Mouse (Mus musculus): ENCODE results near the gene Fam207a. TPM values are rescaled to one million over a fixed set of nuclear protein-coding genes. Genes with fewer than 3 reads are reported as not detected.

Gene Fam207a
- total and polyA plus RNA-seq, 2 experiments from 2014 or later = 16.1 to 18.1 TPM

DNA sequence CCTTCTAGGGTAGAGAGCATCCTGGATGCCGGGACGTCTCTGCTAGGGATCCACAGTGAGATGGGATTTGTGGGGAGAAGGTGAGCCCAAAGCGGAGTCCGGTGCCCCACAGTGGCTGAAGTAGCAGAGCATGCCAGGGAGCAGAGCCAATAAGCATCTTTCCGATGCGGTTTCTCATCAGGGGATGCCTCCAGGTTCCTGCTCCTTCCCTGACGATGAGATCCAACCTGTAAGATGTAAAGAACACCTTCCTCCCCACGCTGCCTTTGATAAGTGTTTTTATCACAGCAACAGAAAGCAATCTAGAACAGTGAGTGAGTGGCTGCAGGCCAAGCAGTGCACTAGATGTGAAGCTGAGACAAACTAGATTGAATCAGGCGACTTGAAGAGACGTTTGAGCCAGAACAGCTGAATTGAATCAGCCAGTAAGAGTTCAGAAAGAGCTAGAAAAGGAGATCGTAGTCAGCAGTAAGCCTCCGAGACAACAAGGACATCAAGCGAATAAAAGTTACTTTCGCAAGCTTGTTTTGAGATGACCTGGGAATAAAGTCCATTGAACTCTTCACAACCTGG lies 880 bp upstream of the Fam207a start:
- H3K27me3 ChIP-seq (ENCODE audit: control insufficient read depth, insufficient read depth, low read length) = no peaks in the 10 kb centered on the region
- TF ChIP-seq EP300 (IDR thresholded peaks at IDR 0.05; ENCODE audit: low read depth) (no peak), CTCF (IDR thresholded peaks at IDR 0.05; ENCODE audit: low read depth) (no peak)
- peak overlapping the region; percentile 98 for H3K4me2 ChIP-seq (ENCODE audit: low read depth, low read length)
- no peaks in the 10 kb centered on the region for H3K9me3 ChIP-seq (replicated peaks; ENCODE audit: control insufficient read depth, low read length)
- peak overlapping the region; percentile 91 for H3K9ac ChIP-seq (replicated peaks; ENCODE audit: low read depth, low read length)
- peaks cover 27% of the 10 kb centered on the region for H3K36me3 ChIP-seq (replicated peaks; ENCODE audit: control insufficient read depth, insufficient read depth, low read length)
- peak overlapping the region; percentile 96 for H3K4me3 ChIP-seq (ENCODE audit: low read depth, low read length)
- WGBS = 40% methylated on average over 14 of the region's 14 CpGs
- H3K27ac ChIP-seq (ENCODE audit: low read depth) = peak overlapping the region; percentile 77
- ATAC-seq (ENCODE audit: insufficient read depth, low read depth) = 0 out of 2 replicates have a peak, but pooled peaks have one; percentile 2
- peaks cover 18% of the 10 kb centered on the region for H3K4me1 ChIP-seq (ENCODE audit: control insufficient read depth, insufficient read depth)
- DNase-seq (ENCODE audit: low spot score) = no peak

- Histone ChIP-seq H3K4me1 (ENCODE audit: control insufficient read depth, insufficient read depth) (peaks cover 11% of the 10 kb centered on the region), H3K27me3 (ENCODE audit: control insufficient read depth, insufficient read depth, low read length) (no peaks in the 10 kb centered on the region), H3K9me3 (replicated peaks; ENCODE audit: control insufficient read depth, low read length) (no peaks in the 10 kb centered on the region), H3K4me3 (ENCODE audit: low read depth, low read length) (no peak overlapping the region), H3K27ac (ENCODE audit: low read depth) (no peak overlapping the region), H3K36me3 (replicated peaks; ENCODE audit: control insufficient read depth, insufficient read depth, low read length) (peaks cover 65% of the 10 kb centered on the region), H3K4me2 (ENCODE audit: low read depth, low read length) (no peak overlapping the region), H3K9ac (replicated peaks; ENCODE audit: low read depth, low read length) (no peak overlapping the region)
- DNase-seq (ENCODE audit: low spot score) (no peak), ATAC-seq (ENCODE audit: insufficient read depth, low read depth) (no peak)
- TF ChIP-seq EP300 (IDR thresholded peaks at IDR 0.05; ENCODE audit: low read depth) = no peak
- TF ChIP-seq CTCF (IDR thresholded peaks at IDR 0.05; ENCODE audit: low read depth) = no peak
- WGBS = 81% methylated on average over 15 of the region's 15 CpGs
Measured at GRCm38 (mm10) chr10:77510225-77510982, 5.2 kb downstream of the Fam207a start.

DNA sequence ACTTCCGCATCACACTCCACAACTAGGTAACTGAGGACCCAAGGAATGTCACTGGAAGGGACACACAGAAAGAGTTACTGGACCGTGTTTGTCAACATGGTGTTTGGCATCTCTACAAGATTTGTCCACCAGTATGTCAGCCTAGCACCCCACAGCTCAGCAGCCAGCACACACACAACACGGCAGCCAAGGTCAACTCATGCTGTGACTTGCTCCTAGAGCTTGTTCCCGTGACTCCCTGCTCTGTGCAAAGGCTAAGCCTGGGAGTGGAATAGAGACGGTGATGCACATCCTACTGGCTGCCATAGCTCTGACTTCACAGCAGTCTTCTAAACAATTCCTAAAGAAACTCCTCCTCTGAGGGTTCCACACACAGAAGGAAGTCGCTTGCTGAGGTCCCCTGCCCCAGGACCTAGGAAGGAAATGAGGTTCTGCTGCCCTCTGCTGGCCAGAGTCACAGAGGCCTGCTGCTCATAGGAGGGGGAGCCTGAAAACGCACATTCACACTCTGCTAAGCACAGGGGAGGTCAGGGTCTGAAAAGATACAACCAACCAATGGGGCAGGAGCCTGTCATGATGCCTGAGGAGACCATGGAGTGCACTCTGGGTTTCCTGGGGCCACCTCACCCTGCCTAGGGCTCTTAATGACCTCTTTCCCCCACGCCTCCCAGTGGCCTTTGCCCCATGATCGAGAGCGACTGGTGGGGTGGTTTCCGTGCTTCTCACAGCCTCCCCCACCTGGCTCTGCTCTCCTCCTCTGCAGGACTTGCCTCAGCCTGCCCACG lies 6.0 kb downstream of the Fam207a start:
- no peak overlapping the region for H3K4me2 ChIP-seq (ENCODE audit: low read depth, low read length)
- H3K27ac ChIP-seq (ENCODE audit: low read depth) = peak overlapping the region; percentile 21
- WGBS = 47% methylated on average over 12 of the region's 12 CpGs
- no peak overlapping the region for H3K4me3 ChIP-seq (ENCODE audit: low read depth, low read length)
- TF ChIP-seq EP300 (IDR thresholded peaks at IDR 0.05; ENCODE audit: low read depth) (no peak), CTCF (IDR thresholded peaks at IDR 0.05; ENCODE audit: low read depth) (peak; percentile 98)
- peaks cover 65% of the 10 kb centered on the region for H3K36me3 ChIP-seq (replicated peaks; ENCODE audit: control insufficient read depth, insufficient read depth, low read length)
- H3K4me1 ChIP-seq (ENCODE audit: control insufficient read depth, insufficient read depth) = peaks cover 3% of the 10 kb centered on the region; the same call in 1 of the 2 replicates
- no peaks in the 10 kb centered on the region for H3K27me3 ChIP-seq (ENCODE audit: control insufficient read depth, insufficient read depth, low read length)
- H3K9ac ChIP-seq (replicated peaks; ENCODE audit: low read depth, low read length) = no peak overlapping the region
- DNase-seq (ENCODE audit: low spot score) (peak; percentile 85), ATAC-seq (ENCODE audit: insufficient read depth, low read depth) (peak; percentile 88)
- H3K9me3 ChIP-seq (replicated peaks; ENCODE audit: control insufficient read depth, low read length) = no peaks in the 10 kb centered on the region

DNA sequence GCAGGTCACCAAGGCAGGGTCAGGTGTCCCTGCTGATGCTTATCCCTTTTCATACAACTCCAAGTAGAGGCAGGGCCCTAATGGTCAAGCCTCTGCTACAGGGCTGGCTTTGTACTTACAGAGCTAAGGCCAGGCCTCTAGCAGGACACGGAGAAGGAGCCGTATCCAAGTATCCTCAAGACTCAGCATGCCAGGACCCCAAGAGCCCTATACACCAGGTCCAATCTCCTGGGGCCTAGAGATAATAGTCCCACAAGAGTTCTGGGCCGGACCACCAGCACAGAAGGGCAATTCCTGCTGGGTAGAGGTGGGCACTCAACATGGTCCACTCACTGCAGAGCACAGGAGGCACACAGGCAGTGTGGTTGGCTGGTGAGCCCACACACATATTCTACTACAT lies 6.8 kb downstream of the Fam207a start:
- ATAC-seq (ENCODE audit: insufficient read depth, low read depth) (no peak), DNase-seq (ENCODE audit: low spot score) (no peak)
- Histone ChIP-seq H3K4me3 (ENCODE audit: low read depth, low read length) (no peak overlapping the region), H3K9me3 (replicated peaks; ENCODE audit: control insufficient read depth, low read length) (no peaks in the 10 kb centered on the region), H3K27ac (ENCODE audit: low read depth) (no peak overlapping the region), H3K4me1 (ENCODE audit: control insufficient read depth, insufficient read depth) (no peaks in the 10 kb centered on the region), H3K36me3 (replicated peaks; ENCODE audit: control insufficient read depth, insufficient read depth, low read length) (peaks cover 62% of the 10 kb centered on the region), H3K9ac (replicated peaks; ENCODE audit: low read depth, low read length) (no peak overlapping the region), H3K27me3 (ENCODE audit: control insufficient read depth, insufficient read depth, low read length) (no peaks in the 10 kb centered on the region), H3K4me2 (ENCODE audit: low read depth, low read length) (no peak overlapping the region)
- TF ChIP-seq EP300 (IDR thresholded peaks at IDR 0.05; ENCODE audit: low read depth) = no peak
- TF ChIP-seq CTCF (IDR thresholded peaks at IDR 0.05; ENCODE audit: low read depth) = no peak
- WGBS = 93% methylated on average over 3 of the region's 3 CpGs

- no peak for ATAC-seq (ENCODE audit: insufficient read depth, low read depth)
- H3K27ac ChIP-seq (ENCODE audit: low read depth) = no peak overlapping the region
- no peak overlapping the region for H3K4me2 ChIP-seq (ENCODE audit: low read depth, low read length)
- H3K9ac ChIP-seq (replicated peaks; ENCODE audit: low read depth, low read length) = no peak overlapping the region
- H3K36me3 ChIP-seq (replicated peaks; ENCODE audit: control insufficient read depth, insufficient read depth, low read length) = peaks cover 62% of the 10 kb centered on the region
- WGBS = 71% methylated on average over 4 of the region's 4 CpGs
- H3K27me3 ChIP-seq (ENCODE audit: control insufficient read depth, insufficient read depth, low read length) = no peaks in the 10 kb centered on the region
- DNase-seq (ENCODE audit: low spot score) = no peak
- TF ChIP-seq CTCF (IDR thresholded peaks at IDR 0.05; ENCODE audit: low read depth) (no peak), EP300 (IDR thresholded peaks at IDR 0.05; ENCODE audit: low read depth) (no peak)
- H3K9me3 ChIP-seq (replicated peaks; ENCODE audit: control insufficient read depth, low read length) = no peaks in the 10 kb centered on the region
- H3K4me1 ChIP-seq (ENCODE audit: control insufficient read depth, insufficient read depth) = no peaks in the 10 kb centered on the region
- H3K4me3 ChIP-seq (ENCODE audit: low read depth, low read length) = no peak overlapping the region
Measured at GRCm38 (mm10) chr10:77507779-77508178, 7.8 kb downstream of the Fam207a start.
